Mouse (Mus musculus): ENCODE data around the gene Nptxr. TPM values are rescaled to one million over a fixed set of nuclear protein-coding genes. Genes with fewer than 3 reads are reported as not detected.
A peak's percentile ranks its signal among the peaks of the same experiment; 100 is the strongest.

The Nptxr gene
- total and polyA plus RNA-seq, 3 experiments: 0.09 to 2.1 (median 0.14) TPM

- Histone ChIP-seq H3K4me1 (ENCODE audit: control insufficient read depth in 1 of 2, insufficient read depth in 2 of 2) (peaks cover 0 to 3% of the 10 kb centered on the region in 2 experiments; a peak in 1 of 4 replicates), H3K4me2 (ENCODE audit: insufficient read depth, low read depth, poor library complexity, severe bottlenecking) (no peak overlapping the region), H3K27me3 (replicated peaks) (peaks cover 72% of the 10 kb centered on the region), H3K27ac (ENCODE audit: insufficient read depth, low read depth) (no peak overlapping the region), H3K79me2 (replicated peaks; ENCODE audit: control insufficient read depth, extremely low read depth, insufficient read depth, poor library complexity, severe bottlenecking) (no peaks in the 10 kb centered on the region), H3K36me3 (replicated peaks in 1 of 2; ENCODE audit: control insufficient read depth in 1 of 2, insufficient read depth in 1 of 2, low read length in 1 of 2) (no peaks in the 10 kb centered on the region), H3K4me3 (replicated peaks in 1 of 3; ENCODE audit: low read depth in 2 of 3, low read length in 2 of 3, poor library complexity in 1 of 3) (no peak overlapping the region), H3K9ac (ENCODE audit: insufficient read depth, low read depth) (no peak overlapping the region), H3K9me3 (replicated peaks; ENCODE audit: low read length) (no peaks in the 10 kb centered on the region)
- dilution Hi-C loops (cut with MboI; ENCODE audit: extremely low pct_ligation_motif_present, extremely low pct_unique_long_range_greater_than_20kb, low sequenced_read_pairs): no loop called here
- in situ Hi-C loops (cut with MboI; ENCODE audit: low pct_ligation_motif_present, low pct_unique_long_range_greater_than_20kb, low sequenced_read_pairs): no loop called here
- DNase-seq (ENCODE audit: extremely low read depth): no peak
- TF ChIP-seq USF1 (IDR thresholded peaks at IDR 0.05; ENCODE audit: low read depth, low read length): no peak
Observed at GRCm38 (mm10) chr15:79793076-79793475, 11.5 kb downstream of the Nptxr start.

- peaks cover 72% of the 10 kb centered on the region for H3K27me3 ChIP-seq (replicated peaks)
- no peak for TF ChIP-seq JUN (IDR thresholded peaks at IDR 0.05; ENCODE audit: insufficient read depth, low read depth, low read length)
Observed at GRCm38 (mm10) chr15:79792455-79792854, 12.1 kb downstream of the Nptxr start.

GRCm38 (mm10) chr15:79791502-79791901 lies 13.1 kb downstream of the Nptxr start:
- TF ChIP-seq SIN3A (IDR thresholded peaks at IDR 0.05; ENCODE audit: low read length) (peak; percentile 54; the same call in 1 of the 2 replicates), EP300 (IDR thresholded peaks at IDR 0.05; ENCODE audit: low read length) (no peak), ZC3H11A (IDR thresholded peaks at IDR 0.05; ENCODE audit: low read depth, low read length) (no peak), POLR2AphosphoS2 (IDR thresholded peaks at IDR 0.05; ENCODE audit: low read depth, low read length) (no peak)
- H3K4me3 ChIP-seq (replicated peaks in 1 of 3; ENCODE audit: low read depth in 2 of 3, low read length in 2 of 3, poor library complexity in 1 of 3): no peak overlapping the region
- H3K4me1 ChIP-seq (ENCODE audit: control insufficient read depth in 1 of 2, insufficient read depth in 2 of 2): peaks cover 0 to 3% of the 10 kb centered on the region in 2 experiments; a peak in 1 of 4 replicates
- H3K27ac ChIP-seq (ENCODE audit: insufficient read depth, low read depth): no peak overlapping the region
- H3K36me3 ChIP-seq (replicated peaks in 1 of 2; ENCODE audit: control insufficient read depth in 1 of 2, insufficient read depth in 1 of 2, low read length in 1 of 2): no peaks in the 10 kb centered on the region
- H3K4me2 ChIP-seq (ENCODE audit: insufficient read depth, low read depth, poor library complexity, severe bottlenecking): no peak overlapping the region
- peak; percentile 46 for DNase-seq (ENCODE audit: extremely low read depth)
- in situ Hi-C loops (cut with MboI; ENCODE audit: low pct_ligation_motif_present, low pct_unique_long_range_greater_than_20kb, low sequenced_read_pairs): no loop called here
- dilution Hi-C loops (cut with MboI; ENCODE audit: extremely low pct_ligation_motif_present, extremely low pct_unique_long_range_greater_than_20kb, low sequenced_read_pairs): no loop called here
- no peaks in the 10 kb centered on the region for H3K9me3 ChIP-seq (replicated peaks; ENCODE audit: low read length)
- no peak overlapping the region for H3K9ac ChIP-seq (ENCODE audit: insufficient read depth, low read depth)
- H3K79me2 ChIP-seq (replicated peaks; ENCODE audit: control insufficient read depth, extremely low read depth, insufficient read depth, poor library complexity, severe bottlenecking): no peaks in the 10 kb centered on the region
- H3K27me3 ChIP-seq (replicated peaks): peaks cover 73% of the 10 kb centered on the region

More at GRCm38 (mm10) chr15:79792455-79792854, 12.1 kb downstream of the Nptxr start:
- H3K4me2 ChIP-seq (ENCODE audit: insufficient read depth, low read depth, poor library complexity, severe bottlenecking): no peak overlapping the region
- dilution Hi-C loops (cut with MboI; ENCODE audit: extremely low pct_ligation_motif_present, extremely low pct_unique_long_range_greater_than_20kb, low sequenced_read_pairs): no loop called here
- H3K79me2 ChIP-seq (replicated peaks; ENCODE audit: control insufficient read depth, extremely low read depth, insufficient read depth, poor library complexity, severe bottlenecking): no peaks in the 10 kb centered on the region
- DNase-seq (ENCODE audit: extremely low read depth): no peak
- H3K4me1 ChIP-seq (ENCODE audit: control insufficient read depth in 1 of 2, insufficient read depth in 2 of 2): peaks cover 0 to 3% of the 10 kb centered on the region in 2 experiments; a peak in 1 of 4 replicates
- H3K27ac ChIP-seq (ENCODE audit: insufficient read depth, low read depth): no peak overlapping the region
- no peak overlapping the region for H3K4me3 ChIP-seq (replicated peaks in 1 of 3; ENCODE audit: low read depth in 2 of 3, low read length in 2 of 3, poor library complexity in 1 of 3)
- in situ Hi-C loops (cut with MboI; ENCODE audit: low pct_ligation_motif_present, low pct_unique_long_range_greater_than_20kb, low sequenced_read_pairs): no loop called here
- H3K36me3 ChIP-seq (replicated peaks in 1 of 2; ENCODE audit: control insufficient read depth in 1 of 2, insufficient read depth in 1 of 2, low read length in 1 of 2): no peaks in the 10 kb centered on the region
- H3K9me3 ChIP-seq (replicated peaks; ENCODE audit: low read length): no peaks in the 10 kb centered on the region
- H3K9ac ChIP-seq (ENCODE audit: insufficient read depth, low read depth): no peak overlapping the region

GRCm38 (mm10) chr15:79790905-79791304 lies 13.7 kb downstream of the Nptxr start:
- Histone ChIP-seq H3K4me2 (ENCODE audit: insufficient read depth, low read depth, poor library complexity, severe bottlenecking) (no peak overlapping the region), H3K79me2 (replicated peaks; ENCODE audit: control insufficient read depth, extremely low read depth, insufficient read depth, poor library complexity, severe bottlenecking) (no peaks in the 10 kb centered on the region), H3K27ac (ENCODE audit: insufficient read depth, low read depth) (no peak overlapping the region), H3K9me3 (replicated peaks; ENCODE audit: low read length) (no peaks in the 10 kb centered on the region), H3K4me1 (ENCODE audit: control insufficient read depth in 1 of 2, insufficient read depth in 2 of 2) (peaks cover 0 to 3% of the 10 kb centered on the region in 2 experiments; a peak in 1 of 4 replicates), H3K27me3 (replicated peaks) (peaks cover 74% of the 10 kb centered on the region), H3K36me3 (replicated peaks in 1 of 2; ENCODE audit: control insufficient read depth in 1 of 2, insufficient read depth in 1 of 2, low read length in 1 of 2) (no peaks in the 10 kb centered on the region), H3K4me3 (replicated peaks in 1 of 3; ENCODE audit: low read depth in 2 of 3, low read length in 2 of 3, poor library complexity in 1 of 3) (no peak overlapping the region), H3K9ac (ENCODE audit: insufficient read depth, low read depth) (no peak overlapping the region)
- TF ChIP-seq ZC3H11A (IDR thresholded peaks at IDR 0.05; ENCODE audit: low read depth, low read length) (no peak), NELFE (IDR thresholded peaks at IDR 0.05; ENCODE audit: low read depth, low read length) (no peak), MAFK (IDR thresholded peaks at IDR 0.05; ENCODE audit: insufficient replicate concordance, low read length) (no peak), USF2 (conservative IDR thresholded peaks at IDR 0.05; ENCODE audit: low read depth, low read length) (no peak), JUN (IDR thresholded peaks at IDR 0.05; ENCODE audit: insufficient read depth, low read depth, low read length) (no peak), JUND (conservative IDR thresholded peaks at IDR 0.05; ENCODE audit: low read depth, low read length) (no peak), CTCF (conservative IDR thresholded peaks at IDR 0.05 in 1 of 2, IDR thresholded peaks at IDR 0.05 in 1 of 2; ENCODE audit: low read depth in 2 of 2, low read length in 2 of 2) (no peak)
- DNase-seq (ENCODE audit: extremely low read depth): no peak
- in situ Hi-C loops (cut with MboI; ENCODE audit: low pct_ligation_motif_present, low pct_unique_long_range_greater_than_20kb, low sequenced_read_pairs): no loop called here
- dilution Hi-C loops (cut with MboI; ENCODE audit: extremely low pct_ligation_motif_present, extremely low pct_unique_long_range_greater_than_20kb, low sequenced_read_pairs): no loop called here

Measured in CH12.LX (cell line).